Mouse (Mus musculus) adrenal gland (tissue): ENCODE results near the gene Vmn1r47.
"Not testable (repeated sequence)": the region's sequence is repeated elsewhere in the genome, so short reads cannot be mapped to it uniquely, and the experiment has no call there.

Experiments used
- intact Hi-C: fragments of 180-260 bp; cut with DNase I; formaldehyde crosslinking; loops from one replicate; pipeline ENCODE4 v1.15.1; 2025
- long read RNA-seq, 2 experiments: library from polyadenylated mRNA; unstranded; transcript quantifications; one replicate each; pipeline ENCODE4 v2.0.0; 2020; ENCODE audit warnings: borderline replicate concordance in 1 of 2; ENCODE audit not compliant: insufficient replicate concordance in 1 of 2

Gene Vmn1r47
- long read RNA-seq, experiment 1 = 0 reads
- long read RNA-seq, experiment 2 = 0 reads

GRCm38 (mm10) chr6:90015847-90016246 lies at the start of gene Vmn1r47:
Gene Vmn1r47, plus strand, starts transcription at chr6:90016147.
- intact Hi-C loops = not testable (repeated sequence)

- intact Hi-C loops = no loop called here
These were observed 49.6 kb upstream of the Vmn1r47 start for GRCm38 (mm10) chr6:89966341-89966740.

DNA sequence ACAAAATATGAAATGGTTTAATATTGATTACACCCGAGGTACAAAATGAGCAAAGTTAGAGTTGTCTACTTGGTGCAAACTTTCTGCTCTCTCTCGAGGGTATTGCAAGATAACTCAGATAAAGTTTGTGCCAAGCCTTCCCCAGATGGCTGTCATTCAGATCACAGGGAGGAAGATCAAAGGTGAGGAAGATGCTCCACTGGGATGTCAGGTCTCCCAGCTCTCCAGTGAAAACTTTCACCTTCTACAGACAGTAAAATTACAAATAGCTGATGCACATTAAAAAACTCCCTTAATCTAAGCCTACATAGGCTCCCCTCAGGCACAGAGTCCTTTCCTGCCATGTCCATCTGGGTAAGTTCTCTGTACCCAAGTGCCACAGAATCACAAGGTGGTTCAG lies 46.9 kb upstream of the Vmn1r47 start, which contains the start of gene Vmn1r46:
Vmn1r46 (plus strand) TSS at position 301 of the 400 bp plus-strand sequence.
- intact Hi-C loops = no loop called here

DNA sequence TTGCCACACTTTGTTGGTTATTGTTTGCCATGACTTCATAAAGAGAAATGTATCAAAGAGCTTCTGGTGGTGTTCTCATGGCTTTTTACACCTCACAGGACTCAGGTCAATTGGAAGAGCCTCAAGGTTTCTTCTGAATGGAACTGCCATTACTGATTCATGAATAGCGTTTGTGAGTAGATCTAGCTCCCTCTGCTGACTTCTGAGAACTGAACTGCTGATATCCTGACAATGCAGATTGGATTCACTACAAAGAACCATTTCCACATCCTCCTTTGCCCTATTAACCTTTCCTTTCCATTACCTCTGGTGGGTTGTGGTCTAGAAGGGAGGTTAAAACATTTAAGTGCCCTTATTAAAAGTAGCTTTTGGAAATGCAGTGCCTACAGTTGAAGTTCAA lies 30.0 kb upstream of the Vmn1r47 start:
- intact Hi-C loops = loop anchor here (10.0 kb wide), 1 partner anchor 301 kb away; no protein-coding TSS in a partner anchor

DNA sequence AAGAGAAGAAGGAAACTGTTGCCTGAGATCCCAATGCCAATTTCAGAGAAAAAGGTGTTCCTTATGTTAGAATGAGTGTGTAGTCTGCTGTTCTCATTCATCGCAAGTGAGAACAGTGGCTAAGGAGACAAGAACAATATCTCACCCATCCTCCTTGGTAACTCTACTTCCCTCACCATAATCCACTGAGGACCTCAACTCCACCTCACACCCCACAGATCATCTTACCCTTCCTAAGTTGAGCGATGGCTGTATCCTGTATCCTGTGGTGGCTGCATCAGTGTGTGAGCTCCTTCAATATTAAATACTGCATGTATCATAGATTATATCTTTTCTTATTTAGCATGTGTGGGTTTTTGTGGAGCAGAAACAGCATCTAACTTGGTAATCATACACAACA lies 20.8 kb downstream of the Vmn1r47 start, which contains the start of gene Vmn1r48:
Vmn1r48 (minus strand) TSS at position 101 of the 400 bp plus-strand sequence.
- intact Hi-C loops = not testable (repeated sequence)
